Mouse (Mus musculus): Measurements from ENCODE around the gene Ikzf2.

GRCm38 (mm10) chr1:69496055-69496454 lies 191.0 kb downstream of the Ikzf2 start:
- no peak for TF ChIP-seq MYOG (IDR thresholded peaks at IDR 0.05; ENCODE audit: control insufficient read depth in 1 of 3, insufficient read depth in 1 of 3, insufficient read length in 2 of 3, low read depth in 2 of 3)
- TF ChIP-seq POLR2AphosphoS2 (IDR thresholded peaks at IDR 0.05; ENCODE audit: insufficient read length, low read depth) = no peak
- TF ChIP-seq TCF12 (IDR thresholded peaks at IDR 0.05; ENCODE audit: insufficient read depth, poor library complexity, severe bottlenecking) = no peak
- TF ChIP-seq POLR2A (IDR thresholded peaks at IDR 0.05; ENCODE audit: insufficient read length, low read depth) = no peak
- TF ChIP-seq E2F4 (IDR thresholded peaks at IDR 0.05; ENCODE audit: insufficient read depth) = no peak
